Mouse (Mus musculus) myocyte (in vitro differentiated cells): ENCODE data around the gene Kcne3.

Experiments
- CEBPB ChIP-seq: IDR thresholded peaks from 2 replicates; pipeline ENCODE4 v1.6.1; 2011; ENCODE audit warnings: mild to moderate bottlenecking, moderate library complexity; ENCODE audit not compliant: poor library complexity, insufficient read depth, severe bottlenecking
- MAX ChIP-seq: IDR thresholded peaks from one replicate; pipeline ENCODE4 v1.6.1; 2011; ENCODE audit warnings: low read depth, mild to moderate bottlenecking, control low read depth
- MYOG ChIP-seq, 3 experiments: IDR thresholded peaks; one replicate each; pipeline ENCODE4 v1.6.1; 2011; ENCODE audit warnings: control low read depth in 2 of 3, low read depth in 2 of 3, mild to moderate bottlenecking in 2 of 3; ENCODE audit not compliant: insufficient read length in 2 of 3, control insufficient read depth in 1 of 3, insufficient read depth in 1 of 3
- POLR2A ChIP-seq: IDR thresholded peaks from one replicate; pipeline ENCODE4 v1.6.1; 2011; ENCODE audit warnings: low read depth, mild to moderate bottlenecking, control low read depth, moderate library complexity; ENCODE audit not compliant: insufficient read length
- POLR2AphosphoS2 ChIP-seq: IDR thresholded peaks from one replicate; pipeline ENCODE4 v1.6.1; 2011; ENCODE audit warnings: low read depth, control low read depth; ENCODE audit not compliant: insufficient read length
- SRF ChIP-seq: IDR thresholded peaks from one replicate; pipeline ENCODE4 v1.6.1; 2011; ENCODE audit warnings: low read depth; ENCODE audit not compliant: control insufficient read depth, insufficient read length
- TCF12 ChIP-seq: IDR thresholded peaks from one replicate; pipeline ENCODE4 v1.6.1; 2011; ENCODE audit warnings: mild to moderate bottlenecking, control low read depth; ENCODE audit not compliant: poor library complexity, insufficient read depth, severe bottlenecking

DNA sequence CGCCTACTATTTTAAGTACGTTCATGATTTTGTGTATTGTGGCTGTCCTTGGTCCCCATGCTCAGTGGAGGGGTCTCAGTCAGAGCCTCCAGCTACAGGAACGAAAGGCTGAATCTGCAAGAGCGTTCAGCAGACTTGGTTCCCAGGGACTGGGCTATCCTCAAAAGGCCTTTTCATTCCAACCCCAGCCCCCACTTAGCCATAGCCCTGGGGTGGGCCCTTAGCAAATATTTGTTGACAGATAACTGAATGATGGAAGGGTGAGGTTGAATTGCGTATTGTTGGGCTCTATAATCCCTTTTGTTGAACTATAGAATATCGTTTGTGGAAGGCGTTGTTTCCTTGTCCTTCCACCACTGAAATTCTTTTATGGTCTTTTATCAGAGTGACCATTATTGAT is 49.8 kb upstream of the Kcne3 start:
- TF ChIP-seq POLR2A (no peak), MAX (no peak), MYOG (IDR thresholded peaks at IDR 0.05; ENCODE audit: control insufficient read depth in 1 of 3, insufficient read depth in 1 of 3, insufficient read length in 2 of 3, low read depth in 2 of 3) (no peak), TCF12 (no peak), SRF (no peak), CEBPB (no peak), POLR2AphosphoS2 (no peak)
